Mouse (Mus musculus): Measurements from ENCODE around the gene Ifih1. TPM values are rescaled to one million over a fixed set of nuclear protein-coding genes. Genes with fewer than 3 reads are reported as not detected.

Ifih1 gene
- 1 to 10 TPM; 2.0 to 3.2 TPM for total RNA-seq (2021)
- long read RNA-seq, experiment 1, full-length matches to known transcripts, result 1 of 2 reads
- long read RNA-seq, experiment 1, partial matches to known transcripts, result 1 of 2 reads
- long read RNA-seq, experiment 1, other reads (novel, unspliced or antisense), result 0 of 2 reads
- long read RNA-seq, experiment 2, full-length matches to known transcripts, result 2 of 2 reads
- long read RNA-seq, experiment 2, partial matches to known transcripts, result 0 of 2 reads
- long read RNA-seq, experiment 2, other reads (novel, unspliced or antisense), result 0 of 2 reads

DNA sequence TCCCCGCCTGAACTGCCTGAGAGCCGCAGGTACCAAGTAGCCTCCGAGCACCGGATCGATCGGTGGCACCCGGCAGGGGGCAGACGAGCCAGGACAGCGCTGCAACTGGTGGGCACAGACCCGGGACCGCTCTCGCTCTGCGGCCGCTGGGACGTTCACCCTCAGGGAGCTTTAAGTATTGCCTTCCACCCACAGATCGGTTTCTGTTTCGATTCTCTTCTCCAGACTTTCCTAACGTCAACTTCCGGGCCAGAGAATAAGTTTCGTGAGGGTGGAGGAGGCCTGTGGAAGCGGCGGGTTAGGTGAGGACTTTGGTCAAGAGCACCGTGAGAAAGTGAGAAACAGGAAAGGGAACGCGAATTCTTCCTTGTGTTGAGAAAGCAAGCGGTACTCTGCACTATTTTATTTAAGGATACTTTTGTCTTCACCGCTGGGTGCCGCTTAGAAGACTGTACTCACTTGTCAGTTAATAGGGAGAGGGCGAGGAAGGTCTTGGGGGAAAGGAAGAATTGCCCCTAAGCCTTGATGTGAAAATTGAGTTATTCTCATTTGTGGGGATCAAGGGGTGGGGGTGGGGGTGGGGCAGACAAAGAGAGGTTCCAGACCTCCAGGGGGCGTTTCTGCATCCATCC, at the start of gene Ifih1:
Gene Ifih1 (minus strand): TSS at position 242 of the 632 bp plus-strand sequence.
- peak within 1 kb of the TSS; percentile 91 for H3K27ac ChIP-seq
- intact Hi-C loops (cut with DNase I), result no loop called here
- peak; percentile 61 for TF ChIP-seq CTCF (IDR thresholded peaks at IDR 0.05)
- DNase-seq, result peak; percentile 72
- H3K4me3 ChIP-seq, result peak within 1 kb of the TSS; percentile 90

DNA sequence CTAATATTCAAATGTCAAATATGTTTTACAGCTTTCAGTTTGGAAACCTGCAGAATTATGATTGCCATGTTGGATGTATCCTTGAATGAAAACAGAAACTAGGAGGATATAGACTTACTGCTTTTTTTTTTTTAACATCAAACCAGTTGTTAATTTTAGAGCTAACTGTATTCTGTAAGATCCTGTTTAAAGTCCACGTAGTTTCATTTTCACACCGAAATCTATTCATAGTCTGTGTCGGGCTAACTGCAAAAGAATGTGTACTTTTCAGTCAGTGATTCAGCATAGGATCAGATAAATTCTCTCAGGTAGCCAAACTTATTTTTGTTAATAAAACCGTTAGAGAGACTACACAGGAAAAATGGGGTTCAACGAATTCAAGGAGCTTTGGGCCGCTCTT, 39.9 kb upstream of the Ifih1 start:
- DNase-seq, result no peak

DNA sequence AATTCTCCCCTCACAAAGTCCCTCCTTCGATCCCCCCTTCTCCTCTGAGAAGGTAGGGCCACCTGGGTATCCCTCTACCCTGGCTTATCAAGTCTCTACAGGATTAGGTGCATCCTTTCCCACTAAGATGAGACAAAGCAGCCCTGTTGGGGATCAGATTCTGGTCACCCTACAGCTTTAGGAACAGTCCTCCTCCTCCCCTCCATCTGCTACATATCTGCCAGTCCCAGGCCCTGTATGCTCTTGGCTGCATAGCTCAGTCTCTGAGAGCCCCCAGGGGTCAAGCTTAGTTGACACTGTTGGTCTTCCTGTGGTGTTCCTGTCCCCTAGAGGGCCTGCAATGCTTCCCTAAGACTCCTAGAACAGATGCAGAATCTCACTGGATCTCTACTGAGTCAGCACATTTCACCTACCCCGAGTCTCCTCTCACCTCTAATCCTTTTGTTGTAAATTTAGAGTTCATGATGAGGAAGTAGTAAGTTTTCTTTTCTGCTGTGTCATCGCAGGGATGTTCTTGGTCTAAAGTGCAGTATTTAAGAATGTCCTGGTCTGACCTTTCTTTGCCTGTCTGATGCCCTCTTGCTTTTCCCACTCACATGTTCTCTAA, 39.0 kb upstream of the Ifih1 start:
- intact Hi-C loops (cut with DNase I), result no loop called here
- Histone ChIP-seq H3K27ac (no peak overlapping the region), H3K4me3 (no peak overlapping the region)
- no peak for TF ChIP-seq CTCF (IDR thresholded peaks at IDR 0.05)
- DNase-seq, result no peak

More for the DNA sequence above, 39.9 kb upstream of the Ifih1 start:
- no peak overlapping the region for H3K4me3 ChIP-seq
- H3K27ac ChIP-seq, result no peak overlapping the region
- no peak for TF ChIP-seq CTCF (IDR thresholded peaks at IDR 0.05)
- intact Hi-C loops (cut with DNase I), result no loop called here

DNA sequence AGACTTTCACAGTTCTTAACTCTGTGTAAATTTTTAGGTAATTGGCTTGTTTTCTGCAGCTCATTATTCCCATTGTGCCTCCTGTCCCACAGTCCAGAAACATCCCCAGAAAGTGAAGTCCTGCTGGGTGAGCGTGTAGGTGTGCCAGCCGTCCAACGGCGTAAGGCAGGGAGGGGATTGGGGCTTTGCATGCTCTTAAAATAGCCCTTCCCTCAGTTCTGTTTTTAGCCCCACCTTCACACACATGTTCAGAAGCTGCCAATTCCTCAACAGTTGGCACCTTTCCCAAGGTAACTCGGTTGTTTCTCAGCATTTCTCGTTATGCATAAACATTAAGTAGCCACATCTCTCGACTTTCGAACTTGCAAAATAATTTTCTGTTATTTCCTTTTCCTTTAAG, 35.6 kb upstream of the Ifih1 start:
- Histone ChIP-seq H3K4me3 (peak overlapping the region; percentile 13; the same call in 1 of the 2 replicates), H3K27ac (no peak overlapping the region)
- DNase-seq, result peak; percentile 20
- no peak for TF ChIP-seq CTCF (IDR thresholded peaks at IDR 0.05)
- intact Hi-C loops (cut with DNase I), result no loop called here

DNA sequence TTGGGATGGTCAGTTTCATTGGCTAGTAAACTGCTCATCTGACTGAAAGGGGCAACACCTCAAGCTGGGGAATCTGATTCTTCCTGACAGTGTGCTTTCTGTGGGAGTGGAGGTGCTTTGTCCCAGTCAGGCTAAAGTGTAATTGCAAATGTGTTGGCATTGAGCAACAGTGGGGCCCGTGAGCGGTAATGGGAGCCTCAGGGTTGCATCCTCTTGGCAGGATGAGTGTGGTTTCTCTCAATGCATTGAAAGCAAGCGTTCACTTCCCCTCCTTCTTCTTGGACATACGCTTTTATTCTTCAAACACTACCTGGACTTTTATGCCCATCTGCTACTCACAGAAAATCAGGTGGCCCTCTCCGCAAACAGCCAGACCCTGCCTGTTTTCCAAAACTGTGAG, 26.7 kb upstream of the Ifih1 start:
- no peak overlapping the region for H3K4me3 ChIP-seq
- no peak for TF ChIP-seq CTCF (IDR thresholded peaks at IDR 0.05)
- H3K27ac ChIP-seq, result no peak overlapping the region
- DNase-seq, result no peak
- intact Hi-C loops (cut with DNase I), result no loop called here

DNA sequence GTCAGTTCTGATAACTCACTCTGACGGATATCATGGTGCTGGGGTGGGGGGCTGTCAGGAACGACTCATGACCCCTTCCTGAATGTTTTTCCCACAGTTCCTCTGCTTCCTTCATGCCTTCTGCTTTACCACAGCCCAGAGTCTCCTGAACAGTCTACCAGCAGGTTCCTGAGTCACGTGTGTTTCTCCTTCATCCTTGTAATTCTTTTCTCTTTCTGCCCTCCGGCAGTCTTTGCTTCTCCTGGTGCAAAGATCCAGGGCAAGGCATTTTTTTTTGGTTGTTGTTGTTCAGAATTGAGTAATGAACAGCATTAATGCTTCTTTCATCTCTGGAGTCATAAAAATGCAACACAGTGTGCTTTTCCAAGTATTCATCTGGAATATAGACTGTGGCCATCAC, 24.7 kb upstream of the Ifih1 start:
- DNase-seq, result no peak
- intact Hi-C loops (cut with DNase I), result no loop called here
- Histone ChIP-seq H3K27ac (no peak overlapping the region), H3K4me3 (no peak overlapping the region)
- no peak for TF ChIP-seq CTCF (IDR thresholded peaks at IDR 0.05)

DNA sequence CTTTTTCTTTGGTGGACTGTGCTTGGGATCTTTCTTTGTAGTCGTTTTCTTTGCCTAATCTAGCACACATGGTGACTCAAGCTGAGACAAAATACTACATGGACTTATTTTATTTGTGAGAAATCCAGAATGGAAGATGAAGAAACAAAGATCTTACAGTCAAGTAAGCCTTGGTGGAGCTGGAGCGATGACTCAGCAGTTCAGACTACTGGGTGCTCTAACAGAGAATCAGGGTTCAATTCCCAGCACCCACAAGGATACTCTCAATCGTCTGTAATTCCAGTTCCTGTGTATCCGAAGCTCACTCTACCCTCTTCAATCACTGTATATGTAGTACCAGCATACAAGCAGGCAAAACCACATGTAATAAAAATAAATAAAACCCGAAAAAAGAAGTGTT, 24.2 kb upstream of the Ifih1 start:
- no peak overlapping the region for H3K27ac ChIP-seq
- intact Hi-C loops (cut with DNase I), result no loop called here
- TF ChIP-seq CTCF (IDR thresholded peaks at IDR 0.05), result no peak
- no peak for DNase-seq
- H3K4me3 ChIP-seq, result no peak overlapping the region

DNA sequence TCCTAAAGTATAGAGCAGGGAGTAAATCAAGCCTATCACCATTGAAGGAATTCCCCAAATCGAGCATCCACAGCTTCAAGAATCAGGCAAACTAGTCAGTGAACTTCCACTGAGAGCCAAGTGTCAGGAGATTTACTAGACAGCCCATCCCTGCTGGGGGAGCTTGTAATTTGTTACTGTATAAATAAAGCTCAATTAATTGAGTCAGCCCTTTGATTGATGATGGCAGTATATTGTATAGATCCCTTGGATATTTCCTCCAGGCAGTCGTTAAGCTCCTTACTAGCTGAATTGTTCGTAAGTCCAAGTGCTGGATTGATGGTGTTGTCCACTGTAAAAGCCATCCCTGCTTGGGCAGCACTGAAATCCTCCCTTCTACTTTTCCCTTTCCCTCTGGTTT, 23.8 kb upstream of the Ifih1 start:
- intact Hi-C loops (cut with DNase I), result no loop called here

DNA sequence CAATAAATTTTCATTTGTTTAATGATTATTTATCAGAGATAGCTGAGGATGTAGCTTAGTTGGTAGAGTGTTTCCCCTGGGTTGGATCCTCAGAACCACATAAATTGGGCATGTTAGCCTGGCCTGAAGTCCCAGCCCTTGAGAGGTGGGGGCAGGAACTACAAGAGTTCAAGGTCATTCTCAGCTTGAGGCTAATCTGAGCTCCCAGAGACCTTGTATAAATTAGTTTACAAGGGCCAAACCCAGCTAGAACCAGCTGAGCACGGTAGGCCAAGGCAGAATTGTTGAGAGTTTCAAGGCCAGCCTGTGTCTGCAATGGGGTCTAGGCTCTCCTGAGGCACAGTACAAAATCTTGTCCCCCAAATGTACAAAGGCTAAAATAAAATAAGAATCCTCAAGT, 19.5 kb upstream of the Ifih1 start:
- DNase-seq, result no peak
- Histone ChIP-seq H3K4me3 (no peak overlapping the region), H3K27ac (no peak overlapping the region)
- intact Hi-C loops (cut with DNase I), result no loop called here
- TF ChIP-seq CTCF (IDR thresholded peaks at IDR 0.05), result no peak

More for the DNA sequence above, 23.8 kb upstream of the Ifih1 start:
- DNase-seq, result no peak
- Histone ChIP-seq H3K27ac (no peak overlapping the region), H3K4me3 (no peak overlapping the region)
- no peak for TF ChIP-seq CTCF (IDR thresholded peaks at IDR 0.05)

DNA sequence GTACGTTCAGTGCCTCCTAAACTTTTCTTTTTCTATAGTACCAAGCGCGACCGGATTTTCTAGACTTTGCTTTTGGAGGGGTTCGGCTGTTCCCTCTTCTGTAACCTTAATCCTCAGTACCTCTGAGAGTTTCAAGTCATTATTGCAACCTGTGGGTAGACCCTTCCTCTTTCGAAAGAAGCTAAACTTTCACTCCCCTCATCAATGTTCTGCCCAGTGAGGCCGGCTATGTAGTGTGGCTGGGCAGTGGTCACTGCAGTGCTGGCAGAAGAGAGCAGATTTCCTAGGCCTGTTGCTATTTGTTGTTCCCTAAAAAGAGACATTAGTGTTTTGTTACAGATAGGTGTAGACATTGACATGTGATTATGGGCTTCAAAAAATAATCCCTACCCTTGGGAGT, 18.8 kb upstream of the Ifih1 start:
- intact Hi-C loops (cut with DNase I), result no loop called here
- Histone ChIP-seq H3K4me3 (peak overlapping the region; percentile 87), H3K27ac (no peak overlapping the region)
- no peak for DNase-seq
- TF ChIP-seq CTCF (IDR thresholded peaks at IDR 0.05), result no peak

DNA sequence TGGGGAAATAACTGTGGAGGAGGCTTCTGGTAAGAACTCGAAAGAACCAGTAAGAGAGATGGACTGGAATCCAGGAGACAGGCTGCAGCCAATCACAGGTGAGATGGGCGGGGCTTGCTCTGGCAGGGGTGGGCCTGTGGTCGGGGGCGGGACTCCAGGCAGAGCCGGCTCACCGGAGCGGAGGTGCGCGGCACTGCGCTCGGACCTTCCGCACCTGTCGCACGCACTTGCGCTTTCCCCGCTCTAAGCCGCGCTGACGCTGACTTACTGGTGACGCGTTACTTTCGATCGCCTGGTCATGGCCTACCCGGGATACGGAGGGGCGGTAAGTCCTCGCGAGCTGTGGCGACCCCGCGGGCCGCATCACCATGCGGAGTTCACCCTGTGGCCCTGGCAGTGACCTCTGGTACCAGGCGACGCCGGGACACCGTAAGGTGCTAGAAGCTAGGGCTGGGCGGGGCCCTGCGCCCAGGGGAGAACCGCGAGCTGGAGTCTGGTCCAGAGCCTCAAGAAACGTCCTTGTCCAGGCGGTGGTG, 18.1 kb upstream of the Ifih1 start, which contains the start of gene Gca:
Gene Gca (plus strand): TSS at position 151 of the 536 bp plus-strand sequence.
- peak within 1 kb of the TSS; percentile 87 for H3K4me3 ChIP-seq
- peak within 1 kb of the TSS; percentile 72 for H3K27ac ChIP-seq
- no peak for TF ChIP-seq CTCF (IDR thresholded peaks at IDR 0.05)
- peak; percentile 89 for DNase-seq
- intact Hi-C loops (cut with DNase I), result no loop called here

DNA sequence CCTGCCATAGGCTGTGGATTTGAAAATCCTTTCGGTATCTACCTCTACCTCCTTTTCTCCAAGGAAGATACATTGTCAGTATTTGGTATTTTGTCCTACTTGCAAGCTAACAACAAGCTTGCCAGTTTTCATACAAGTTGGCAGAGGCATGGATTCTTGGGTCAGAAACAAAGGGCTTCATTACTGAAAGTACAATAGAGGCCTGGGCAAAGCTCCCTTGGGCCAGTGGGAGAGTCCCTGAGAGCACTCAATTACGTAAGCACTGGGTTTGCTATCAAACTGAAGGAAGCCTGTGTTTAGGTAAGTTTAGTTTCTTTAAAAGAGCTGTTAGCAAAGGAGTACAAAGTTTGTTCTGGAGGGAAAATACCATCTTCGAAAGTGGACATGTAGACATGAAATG, 16.5 kb upstream of the Ifih1 start:
- intact Hi-C loops (cut with DNase I), result no loop called here
- DNase-seq, result no peak
- Histone ChIP-seq H3K27ac (no peak overlapping the region), H3K4me3 (no peak overlapping the region)
- no peak for TF ChIP-seq CTCF (IDR thresholded peaks at IDR 0.05)

DNA sequence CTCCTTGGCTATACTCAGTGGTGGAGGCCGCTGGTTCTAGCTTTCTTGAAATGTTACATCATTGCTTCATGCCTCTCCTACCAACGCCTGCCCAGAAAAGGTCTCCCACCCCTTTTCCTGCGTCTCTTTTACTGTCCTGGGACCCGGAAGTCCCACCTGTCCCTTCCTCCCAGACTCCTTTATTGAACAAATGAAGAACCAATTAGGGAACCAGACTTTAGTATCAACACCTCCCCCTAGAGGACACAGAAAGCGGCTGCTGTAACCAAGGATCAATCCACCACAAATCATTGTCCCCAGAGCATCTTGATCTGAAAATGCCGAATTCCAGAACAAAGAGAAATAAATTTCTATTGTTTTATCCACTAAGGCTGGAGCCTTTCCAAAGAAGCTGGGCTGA, 14.5 kb upstream of the Ifih1 start:
- Histone ChIP-seq H3K4me3 (no peak overlapping the region), H3K27ac (no peak overlapping the region)
- intact Hi-C loops (cut with DNase I), result no loop called here
- 0 out of 2 replicates have a peak, but pooled peaks have one; percentile 24 for TF ChIP-seq CTCF (IDR thresholded peaks at IDR 0.05)
- DNase-seq, result no peak
